Mouse (Mus musculus) urinary bladder, postnatal 25 days (tissue): ENCODE results near the gene Cavin1.

Source experiments
- DNase-seq: peaks from one replicate; pipeline ENCODE4 v3.0.0; 2022; ENCODE audit warnings: low spot score

The Cavin1 gene

GRCm38 (mm10) chr11:100914415-100914814 is 56.3 kb downstream of the Cavin1 start:
- no peak for DNase-seq

DNA sequence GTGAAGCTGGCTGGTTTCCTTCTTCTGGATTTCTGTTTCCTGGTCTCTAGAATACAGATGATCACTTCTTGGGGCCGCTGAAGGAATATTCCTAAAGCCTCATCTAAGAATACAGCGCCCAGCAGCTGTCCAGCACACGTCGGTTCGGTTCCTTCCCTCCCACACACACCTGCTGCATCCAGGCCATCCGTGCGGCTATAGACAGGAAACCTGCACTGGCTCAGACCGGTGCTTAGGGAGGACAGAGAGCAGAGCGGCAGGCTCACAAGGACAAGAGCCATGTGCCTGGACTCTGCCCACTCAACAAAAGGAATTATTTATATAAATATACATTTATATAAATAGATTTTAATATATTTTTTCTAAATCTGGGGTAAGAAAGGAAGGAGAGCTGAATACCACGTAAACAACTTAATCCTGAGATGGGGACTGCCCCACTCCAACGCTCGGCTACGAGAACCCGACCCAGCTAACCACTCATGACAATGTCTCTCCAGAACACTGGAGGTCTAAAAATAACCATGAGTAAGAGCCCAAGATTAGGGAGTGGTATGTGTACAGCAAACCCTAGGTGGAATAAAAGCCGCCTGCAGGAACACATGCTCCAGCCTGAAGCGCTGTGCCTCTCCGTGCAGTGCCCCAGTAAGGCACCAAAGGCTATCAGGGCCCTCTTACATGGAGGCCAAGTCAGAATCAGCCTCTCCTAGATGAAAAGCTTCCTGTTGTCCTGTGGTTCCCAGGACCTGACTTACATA is 58.1 kb downstream of the Cavin1 start:
- DNase-seq = no peak

DNA sequence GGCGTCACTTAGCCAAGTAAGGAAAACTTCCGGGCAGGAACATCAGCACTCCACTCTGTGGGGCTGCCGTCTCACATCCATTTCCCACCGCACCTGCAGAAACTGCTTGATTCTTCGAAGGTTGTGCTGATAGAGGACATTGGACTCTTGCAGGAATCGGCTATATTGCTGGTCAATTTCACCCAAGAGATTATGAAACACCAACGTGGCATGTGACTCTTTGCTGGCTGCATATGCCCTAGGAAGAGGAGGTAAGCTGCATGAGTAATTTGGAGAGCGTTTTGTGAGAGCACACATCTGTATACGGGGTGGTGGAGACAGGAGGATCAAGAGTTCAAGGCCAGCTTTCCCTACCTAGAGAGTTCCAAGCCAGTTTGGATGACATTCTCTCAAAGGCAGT is 62.1 kb downstream of the Cavin1 start:
- no peak for DNase-seq

DNA sequence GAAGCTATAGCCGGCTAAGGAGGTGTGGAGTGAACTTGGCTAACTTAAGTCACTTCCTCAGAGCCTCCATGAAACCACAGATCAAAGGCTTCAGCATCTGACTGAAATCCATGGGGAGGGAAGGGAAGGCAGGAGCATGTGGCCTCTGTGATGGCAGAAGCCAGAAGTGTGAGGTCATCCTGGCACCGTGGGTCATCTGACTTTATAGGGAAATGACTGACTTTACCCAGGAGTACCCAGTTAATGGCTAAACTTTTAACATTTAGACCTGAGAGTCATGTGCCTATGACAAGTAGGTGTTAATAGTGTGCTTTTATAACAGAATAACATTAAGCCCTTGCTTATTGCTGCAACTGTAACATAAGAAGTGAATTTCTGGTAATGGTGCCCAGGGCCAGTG is 62.6 kb downstream of the Cavin1 start:
- no peak for DNase-seq

- DNase-seq = no peak
These were observed 63.8 kb downstream of the Cavin1 start for GRCm38 (mm10) chr11:100906885-100907284.
